Mouse (Mus musculus): ENCODE measurements around the gene Gm10647.

GRCm38 (mm10) chr9:66813392-66813791 is 16.6 kb downstream of the Gm10647 start:
- TF ChIP-seq POLR2A (IDR thresholded peaks at IDR 0.05; ENCODE audit: control insufficient read depth in 1 of 2, insufficient read depth in 1 of 2, low read depth in 1 of 2, low read length in 2 of 2, poor library complexity in 1 of 2) (no peak), CHD2 (IDR thresholded peaks at IDR 0.05; ENCODE audit: low read length) (no peak)

Measured in MEL (cell line).